Mouse (Mus musculus) kidney, adult 2 months (tissue): ENCODE results near the gene Gli2.

Experiments used
- CTCF ChIP-seq: fragments of 200-500 bp; conservative IDR thresholded peaks from 2 replicates; pipeline ENCODE4 v1.5.1; 2011; ENCODE audit warnings: low read depth, mild to moderate bottlenecking, control low read depth, low read length, moderate library complexity, mixed read lengths; ENCODE audit not compliant: insufficient read depth, insufficient read length
- POLR2A ChIP-seq: fragments of 200-500 bp; IDR thresholded peaks from one replicate; pipeline ENCODE4 v1.6.1; 2011; ENCODE audit warnings: low read depth, low read length, control low read depth

- TF ChIP-seq CTCF (no peak), POLR2A (no peak)
Observed at GRCm38 (mm10) chr1:119015108-119015507, 38.3 kb downstream of the Gli2 start.
